21 mouse cellular contexts compared by ENCODE assay signal in the genomic region with DNA sequence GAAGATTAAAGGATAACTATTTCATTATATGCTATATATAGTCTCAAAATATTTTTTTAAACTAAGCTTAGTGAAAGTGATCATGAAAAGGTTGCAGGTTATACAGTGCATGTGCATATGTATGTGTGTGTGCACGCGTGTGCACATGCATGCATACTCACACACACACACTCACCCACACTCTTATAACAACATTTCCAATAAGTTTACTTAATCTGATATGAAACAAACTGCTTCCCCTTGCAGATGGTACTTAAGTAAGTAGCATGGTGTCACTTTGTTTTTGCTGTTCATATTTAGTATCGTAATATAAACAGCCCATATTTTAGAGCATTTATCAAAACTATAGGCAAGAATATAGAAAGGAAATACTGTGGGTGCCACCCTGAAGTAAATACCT.
"Had no signal": no experiment of that assay in that cellular context is flagged by ENCODE, and none has a peak within 500 bp of the region (broad histone marks: within the 10 kb centered on the region; RNA-seq: fewer than 3 reads in every experiment).

No protein-coding gene starts in this region.

- H3K4me3 ChIP-seq: limb, embryonic 12.5 days; limb, embryonic 15.5 days; midbrain, embryonic 12.5 days; midbrain, embryonic 15.5 days; neural tube, embryonic 12.5 days; neural tube, embryonic 15.5 days had no signal

- H3K9ac ChIP-seq: limb, embryonic 12.5 days; limb, embryonic 15.5 days; liver, embryonic 14.5 days; liver, postnatal 0 days; midbrain, embryonic 12.5 days; midbrain, embryonic 15.5 days; neural tube, embryonic 12.5 days; neural tube, embryonic 15.5 days had no signal

- ATAC-seq: liver, postnatal 0 days; midbrain, embryonic 15.5 days had no signal

- H3K27ac ChIP-seq: limb, embryonic 12.5 days; limb, embryonic 15.5 days; liver, embryonic 14.5 days; macrophage; midbrain, embryonic 12.5 days; midbrain, embryonic 15.5 days; neural tube, embryonic 12.5 days; neural tube, embryonic 15.5 days; stomach, postnatal 0 days had no signal

- H3K9me3 ChIP-seq: limb, embryonic 12.5 days; limb, embryonic 15.5 days; midbrain, embryonic 12.5 days; midbrain, embryonic 15.5 days; neural tube, embryonic 12.5 days; neural tube, embryonic 15.5 days had no signal

- H3K4me1 ChIP-seq: limb, embryonic 12.5 days; limb, embryonic 15.5 days; midbrain, embryonic 12.5 days; midbrain, embryonic 15.5 days; neural tube, embryonic 12.5 days; neural tube, embryonic 15.5 days had no signal

- H3K27me3 ChIP-seq: limb, embryonic 12.5 days; limb, embryonic 15.5 days; midbrain, embryonic 12.5 days; midbrain, embryonic 15.5 days; neural tube, embryonic 12.5 days; neural tube, embryonic 15.5 days had no signal

- DNase-seq: kidney, adult 18-20 months; kidney, adult 9 months; kidney, postnatal 14 days; kidney, postnatal 4 days; left cerebral cortex, postnatal 4 days; liver, postnatal 0 days; right cerebral cortex, postnatal 14 days; right cerebral cortex, postnatal 4 days; thymus, adult 2 months; thymus, postnatal 14 days; thymus, postnatal 4 days had no signal

- H3K36me3 ChIP-seq: limb, embryonic 12.5 days; limb, embryonic 15.5 days; midbrain, embryonic 12.5 days; midbrain, embryonic 15.5 days; neural tube, embryonic 12.5 days; neural tube, embryonic 15.5 days had no signal

- H3K4me2 ChIP-seq: limb, embryonic 12.5 days; limb, embryonic 15.5 days; liver, embryonic 11.5 days; midbrain, embryonic 12.5 days; midbrain, embryonic 15.5 days; neural tube, embryonic 12.5 days; neural tube, embryonic 15.5 days had no signal
